Mouse (Mus musculus): ENCODE data around the gene Dlgap5.

- no peak for TF ChIP-seq ETS1 (IDR thresholded peaks at IDR 0.05; ENCODE audit: low read depth, low read length)
- TF ChIP-seq MAZ (IDR thresholded peaks at IDR 0.05; ENCODE audit: low read depth, low read length) = no peak
- no peak for TF ChIP-seq CTCF (IDR thresholded peaks at IDR 0.05 in 2 of 3, conservative IDR thresholded peaks at IDR 0.05 in 1 of 3; ENCODE audit: control insufficient read depth in 1 of 3, insufficient read depth in 1 of 3, low read depth in 2 of 3, low read length in 3 of 3, poor library complexity in 1 of 3, severe bottlenecking in 1 of 3)
Measured at GRCm38 (mm10) chr14:47444907-47445306, 26.7 kb upstream of the Dlgap5 start.
